Comparison of ENCODE assay signal across 14 mouse cellular contexts in genomic region chr3:116834241-116834640, GRCm38 (mm10).
"Had no signal": no experiment of that assay in that cellular context is flagged by ENCODE, and none has a peak within 500 bp of the region (broad histone marks: within the 10 kb centered on the region; RNA-seq: fewer than 3 reads in every experiment).

No protein-coding gene starts in this region.

- H3K27me3 ChIP-seq: neural tube, embryonic 15.5 days; stomach, embryonic 15.5 days had no signal

- H3K9me3 ChIP-seq: neural tube, embryonic 15.5 days; stomach, embryonic 15.5 days had no signal

- DNase-seq: retina, postnatal 1 day; right cerebral cortex, adult 18-20 months; right cerebral cortex, postnatal 14 days; right cerebral cortex, postnatal 25 days; right cerebral cortex, postnatal 4 days; spleen, adult 18-20 months; thymus, adult 18-20 months; thymus, adult 2 months; thymus, postnatal 14 days; thymus, postnatal 25 days; thymus, postnatal 36 days; thymus, postnatal 4 days had no signal

- H3K4me2 ChIP-seq: neural tube, embryonic 15.5 days; stomach, embryonic 15.5 days had no signal

- H3K36me3 ChIP-seq: neural tube, embryonic 15.5 days; stomach, embryonic 15.5 days had no signal

- H3K4me3 ChIP-seq: neural tube, embryonic 15.5 days; stomach, embryonic 15.5 days had no signal

- H3K4me1 ChIP-seq: stomach, embryonic 15.5 days had no signal

- H3K9ac ChIP-seq: neural tube, embryonic 15.5 days; stomach, embryonic 15.5 days had no signal

- H3K27ac ChIP-seq: neural tube, embryonic 15.5 days; stomach, embryonic 15.5 days had no signal
